Mouse (Mus musculus) right cerebral cortex, adult 18-20 months (tissue): ENCODE measurements around the gene 9830107B12Rik.
A peak's percentile ranks its signal among the peaks of the same experiment; 100 is the strongest.
"Not testable (repeated sequence)": the region's sequence is repeated elsewhere in the genome, so short reads cannot be mapped to it uniquely, and the experiment has no call there.

Source experiments
- DNase-seq: peaks from one replicate; pipeline ENCODE4 v3.0.0; 2022; ENCODE audit warnings: mixed read lengths

Gene 9830107B12Rik

GRCm38 (mm10) chr17:48146120-48146519, at the start of gene 9830107B12Rik:
Gene 9830107B12Rik, minus strand, starts transcription at chr17:48146268.
- no peak for DNase-seq

- DNase-seq: no peak
Observed at GRCm38 (mm10) chr17:48192366-48192765, 46.3 kb upstream of the 9830107B12Rik start.

- DNase-seq: no peak
Observed at GRCm38 (mm10) chr17:48185252-48185651, 39.2 kb upstream of the 9830107B12Rik start.

- not testable (repeated sequence) for DNase-seq
Observed at GRCm38 (mm10) chr17:48167103-48167502, 21.0 kb upstream of the 9830107B12Rik start, which contains the start of gene A530064D06Rik. Gene A530064D06Rik, minus strand, starts transcription at chr17:48167275.

- DNase-seq: no peak
Observed at GRCm38 (mm10) chr17:48157382-48158076, 11.5 kb upstream of the 9830107B12Rik start.

GRCm38 (mm10) chr17:48132810-48133209, 13.3 kb downstream of the 9830107B12Rik start:
- DNase-seq: no peak

GRCm38 (mm10) chr17:48120456-48120855, 25.6 kb downstream of the 9830107B12Rik start:
- DNase-seq: no peak

- peak; percentile 49 for DNase-seq
Observed at GRCm38 (mm10) chr17:48119656-48120055, 26.4 kb downstream of the 9830107B12Rik start.

- DNase-seq: no peak
Observed at GRCm38 (mm10) chr17:48118570-48118969, 27.5 kb downstream of the 9830107B12Rik start.

GRCm38 (mm10) chr17:48110547-48111287, 35.4 kb downstream of the 9830107B12Rik start:
- DNase-seq: no peak

GRCm38 (mm10) chr17:48108520-48108919, 37.5 kb downstream of the 9830107B12Rik start:
- DNase-seq: no peak

- DNase-seq: no peak
Observed at GRCm38 (mm10) chr17:48107862-48108261, 38.2 kb downstream of the 9830107B12Rik start.

GRCm38 (mm10) chr17:48107333-48107732, 38.7 kb downstream of the 9830107B12Rik start:
- no peak for DNase-seq

- DNase-seq: peak; percentile 88
Observed at GRCm38 (mm10) chr17:48100441-48101417, 45.3 kb downstream of the 9830107B12Rik start.

GRCm38 (mm10) chr17:48099312-48099711, 46.8 kb downstream of the 9830107B12Rik start:
- DNase-seq: no peak

GRCm38 (mm10) chr17:48098528-48098890, 47.6 kb downstream of the 9830107B12Rik start:
- DNase-seq: no peak

GRCm38 (mm10) chr17:48097743-48098527, 48.1 kb downstream of the 9830107B12Rik start:
- DNase-seq: no peak

- peak; percentile 39 for DNase-seq
Observed at GRCm38 (mm10) chr17:48097011-48097742, 48.9 kb downstream of the 9830107B12Rik start.

GRCm38 (mm10) chr17:48096321-48096720, 49.7 kb downstream of the 9830107B12Rik start:
- DNase-seq: no peak

- DNase-seq: no peak
Observed at GRCm38 (mm10) chr17:48095718-48096121, 50.3 kb downstream of the 9830107B12Rik start.
